Mouse (Mus musculus) CH12.LX (cell line): ENCODE measurements at regions not wholly inside any gene's neighbourhood (a gene's known extent, or its start where the extent isn't known, plus 50 kb on each side); places are given as distances from the start of the nearest gene placed in this dataset.

Experiments used
- DNase-seq: peaks from one replicate; pipeline ENCODE4 v3.0.0-alpha.2; 2013; ENCODE audit errors: extremely low read depth
- H3K27ac ChIP-seq: 2 replicates; pipeline ENCODE4 v1.5.1; 2012; ENCODE audit warnings: low read depth, mild to moderate bottlenecking, control low read depth, moderate library complexity; ENCODE audit not compliant: insufficient read depth
- H3K27me3 ChIP-seq: replicated peaks from 2 replicates; pipeline ENCODE3; 2012; ENCODE audit warnings: inconsistent platforms
- H3K36me3 ChIP-seq, 2 experiments: replicated peaks in 1 of 2; 2 replicates each; pipeline versions ENCODE3 to v1.6.1; 2012; ENCODE audit warnings: inconsistent platforms in 1 of 2, low read length in 1 of 2, mild to moderate bottlenecking in 1 of 2, mixed read lengths in 1 of 2, moderate library complexity in 1 of 2; ENCODE audit not compliant: control insufficient read depth in 1 of 2, insufficient read depth in 1 of 2
- H3K4me1 ChIP-seq, 2 experiments: 2 replicates each; pipeline ENCODE4 v1.6.1; 2012; ENCODE audit warnings: inconsistent platforms in 1 of 2, moderate library complexity in 1 of 2; ENCODE audit not compliant: insufficient read depth in 2 of 2, control insufficient read depth in 1 of 2
- H3K4me2 ChIP-seq: 2 replicates; pipeline ENCODE4 v1.6.1; 2012; ENCODE audit warnings: low read depth, mild to moderate bottlenecking, control low read depth; ENCODE audit not compliant: poor library complexity, insufficient read depth, severe bottlenecking
- H3K4me3 ChIP-seq, 3 experiments: fragments of 150-350 bp in 1 of 3; sonication (generic) in 1 of 3; replicated peaks in 1 of 3; 2 replicates each; pipeline versions ENCODE3 to v1.5.1; 2011 to 2012; ENCODE audit warnings: low read depth in 2 of 3, low read length in 2 of 3, mild to moderate bottlenecking in 2 of 3, moderate library complexity in 2 of 3, control low read depth in 1 of 3, improper control_type of control experiment in 1 of 3, inconsistent platforms in 1 of 3, mixed read lengths in 1 of 3; ENCODE audit not compliant: poor library complexity in 1 of 3
- H3K79me2 ChIP-seq: replicated peaks from 2 replicates; pipeline ENCODE4 v1.6.1; 2012; ENCODE audit warnings: mild to moderate bottlenecking, moderate library complexity; ENCODE audit not compliant: control insufficient read depth, poor library complexity, insufficient read depth, severe bottlenecking; ENCODE audit errors: extremely low read depth
- H3K9ac ChIP-seq: 2 replicates; pipeline ENCODE4 v1.6.1; 2012; ENCODE audit warnings: low read depth, mild to moderate bottlenecking, control low read depth, moderate library complexity; ENCODE audit not compliant: insufficient read depth
- H3K9me3 ChIP-seq: replicated peaks from 2 replicates; pipeline ENCODE3; 2012; ENCODE audit warnings: low read length, inconsistent platforms, mixed read lengths
- BHLHE40 ChIP-seq: IDR thresholded peaks from 2 replicates; pipeline ENCODE4 v1.6.1; 2011; ENCODE audit warnings: mild to moderate bottlenecking, low read depth, low read length, improper control_type of control experiment
- CHD1 ChIP-seq: IDR thresholded peaks from 2 replicates; pipeline ENCODE4 v1.6.1; 2012; ENCODE audit warnings: low read depth, low read length, improper control_type of control experiment, inconsistent platforms
- CTCF ChIP-seq, 2 experiments: IDR thresholded peaks in 1 of 2; conservative IDR thresholded peaks in 1 of 2; 2 replicates each; pipeline ENCODE4 v1.5.1; 2011 to 2012; ENCODE audit warnings: low read depth in 2 of 2, low read length in 2 of 2, improper control_type of control experiment in 1 of 2, inconsistent platforms in 1 of 2, mild to moderate bottlenecking in 1 of 2, moderate library complexity in 1 of 2
- E2F4 ChIP-seq: IDR thresholded peaks from 2 replicates; pipeline ENCODE4 v1.6.1; 2011; ENCODE audit warnings: low read depth, low read length, improper control_type of control experiment; ENCODE audit not compliant: insufficient replicate concordance
- ELF1 ChIP-seq: IDR thresholded peaks from 2 replicates; pipeline ENCODE4 v1.6.1; 2014; ENCODE audit warnings: low read depth, mild to moderate bottlenecking, inconsistent platforms, low read length, improper control_type of control experiment
- ETS1 ChIP-seq: conservative IDR thresholded peaks from 2 replicates; pipeline ENCODE4 v1.6.1; 2012; ENCODE audit warnings: low read depth, mild to moderate bottlenecking, inconsistent platforms, low read length, improper control_type of control experiment, moderate library complexity
- IRF4 ChIP-seq: IDR thresholded peaks from 2 replicates; pipeline ENCODE4 v1.6.1; 2014; ENCODE audit warnings: low read depth, mild to moderate bottlenecking, inconsistent platforms, low read length, improper control_type of control experiment
- JUND ChIP-seq: conservative IDR thresholded peaks from 2 replicates; pipeline ENCODE4 v1.6.1; 2011; ENCODE audit warnings: low read depth, low read length, improper control_type of control experiment
- KAT2A ChIP-seq: IDR thresholded peaks from 2 replicates; pipeline ENCODE4 v1.6.1; 2012; ENCODE audit warnings: low read length, improper control_type of control experiment, inconsistent platforms; ENCODE audit not compliant: insufficient replicate concordance
- MAX ChIP-seq: IDR thresholded peaks from 2 replicates; pipeline ENCODE4 v1.6.1; 2011; ENCODE audit warnings: low read length, improper control_type of control experiment
- MEF2A ChIP-seq: IDR thresholded peaks from 2 replicates; pipeline ENCODE4 v1.6.1; 2014; ENCODE audit warnings: low read depth, mild to moderate bottlenecking, inconsistent platforms, low read length, improper control_type of control experiment, borderline replicate concordance
- MXI1 ChIP-seq: IDR thresholded peaks from 2 replicates; pipeline ENCODE4 v1.6.1; 2011; ENCODE audit warnings: mild to moderate bottlenecking, low read depth, low read length, improper control_type of control experiment
- POLR2AphosphoS2 ChIP-seq: IDR thresholded peaks from 2 replicates; pipeline ENCODE4 v1.6.1; 2011; ENCODE audit warnings: low read depth, low read length, improper control_type of control experiment
- RCOR1 ChIP-seq: conservative IDR thresholded peaks from 2 replicates; pipeline ENCODE4 v1.6.1; 2012; ENCODE audit warnings: low read depth, mild to moderate bottlenecking, inconsistent platforms, low read length, improper control_type of control experiment
- SMC3 ChIP-seq: IDR thresholded peaks from 2 replicates; pipeline ENCODE4 v1.6.1; 2011; ENCODE audit warnings: low read depth, low read length, improper control_type of control experiment
- TBP ChIP-seq: conservative IDR thresholded peaks from 2 replicates; pipeline ENCODE4 v1.6.1; 2011; ENCODE audit warnings: low read depth, low read length, improper control_type of control experiment
- TCF12 ChIP-seq: IDR thresholded peaks from 2 replicates; pipeline ENCODE4 v1.6.1; 2014; ENCODE audit warnings: low read depth, mild to moderate bottlenecking, inconsistent platforms, low read length, improper control_type of control experiment
- USF1 ChIP-seq: IDR thresholded peaks from 2 replicates; pipeline ENCODE4 v1.6.1; 2014; ENCODE audit warnings: low read depth, mild to moderate bottlenecking, inconsistent platforms, low read length, improper control_type of control experiment
- USF2 ChIP-seq: conservative IDR thresholded peaks from 2 replicates; pipeline ENCODE4 v1.6.1; 2011; ENCODE audit warnings: low read depth, low read length, improper control_type of control experiment
- ZC3H11A ChIP-seq: IDR thresholded peaks from 2 replicates; pipeline ENCODE4 v1.6.1; 2012; ENCODE audit warnings: low read depth, mild to moderate bottlenecking, inconsistent platforms, low read length, improper control_type of control experiment
- dilution Hi-C: fragments of 300-500 bp; cut with MboI; formaldehyde crosslinking; loops from 2 replicates; pipeline ENCODE4 v1.14.3; 2020; ENCODE audit warnings: low sequenced_read_pairs; ENCODE audit not compliant: extremely low pct_unique_long_range_greater_than_20kb, extremely low pct_ligation_motif_present
- in situ Hi-C: fragments of 300-500 bp; cut with MboI; formaldehyde crosslinking; loops from 3 replicates; pipeline ENCODE4 v1.14.3; 2019; ENCODE audit warnings: low sequenced_read_pairs, low pct_ligation_motif_present, low pct_unique_long_range_greater_than_20kb, mixed read lengths

DNA sequence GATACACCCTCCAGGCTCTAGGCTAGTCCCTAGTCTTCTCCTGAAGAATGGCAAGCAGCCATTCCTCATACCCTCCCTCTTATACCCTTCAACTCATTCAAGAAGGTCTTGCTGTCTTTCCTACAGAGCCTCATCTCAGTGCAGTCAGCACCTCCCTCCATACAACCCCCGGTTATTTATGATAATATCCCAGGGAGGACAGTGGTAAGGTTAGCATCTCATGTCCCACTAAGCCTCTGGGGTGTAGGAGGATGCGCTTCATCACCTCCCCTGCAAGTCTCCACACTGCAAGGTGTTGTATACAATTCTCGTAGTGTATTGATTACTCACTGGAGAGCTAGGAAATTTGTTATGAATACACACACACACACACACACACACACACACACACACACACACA is 80.2 kb upstream of the Shisa6 start:
- H3K4me1 ChIP-seq = peaks cover 0 to 3% of the 10 kb centered on the region in 2 experiments; a peak in 1 of 4 replicates
- H3K9ac ChIP-seq = no peak overlapping the region
- peaks cover 50% of the 10 kb centered on the region for H3K27me3 ChIP-seq
- no peak for DNase-seq
- dilution Hi-C loops (no loop called here), in situ Hi-C loops (loop anchor here (25.0 kb wide), 1 partner anchor 281 kb away; no protein-coding TSS in a partner anchor)
- H3K79me2 ChIP-seq = no peaks in the 10 kb centered on the region
- H3K4me2 ChIP-seq = no peak overlapping the region
- H3K4me3 ChIP-seq = no peak overlapping the region
- TF ChIP-seq BHLHE40 (no peak), ETS1 (no peak), USF1 (no peak), CTCF (conservative IDR thresholded peaks at IDR 0.05 in 1 of 2, IDR thresholded peaks at IDR 0.05 in 1 of 2; ENCODE audit: low read depth in 2 of 2, low read length in 2 of 2) (no peak), CHD1 (no peak), TCF12 (no peak), RCOR1 (no peak), MAX (no peak), IRF4 (no peak), USF2 (no peak)
- H3K27ac ChIP-seq = no peak overlapping the region
- H3K9me3 ChIP-seq = peaks cover 3% of the 10 kb centered on the region
- H3K36me3 ChIP-seq = no peaks in the 10 kb centered on the region

DNA sequence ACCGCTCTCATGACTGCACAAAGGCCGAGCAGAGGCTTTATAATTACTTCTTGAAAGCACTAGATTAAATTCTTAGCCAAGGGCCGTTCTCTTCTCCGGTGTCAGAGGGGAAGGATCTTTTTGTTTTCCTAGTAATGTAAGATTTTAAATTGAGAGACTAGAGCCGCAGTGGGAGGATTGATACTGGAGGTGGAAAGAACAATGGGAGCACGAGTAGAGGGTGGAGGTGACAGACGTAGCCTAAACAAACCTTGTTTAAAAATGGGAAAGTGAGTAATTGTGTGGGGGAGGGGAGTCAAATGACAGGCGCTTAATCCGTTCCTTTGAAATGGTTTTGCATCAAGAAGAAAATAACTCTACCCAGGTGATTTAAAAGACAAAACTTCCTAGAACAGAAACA is 80.9 kb upstream of the Shisa6 start:
- peaks cover 51% of the 10 kb centered on the region for H3K27me3 ChIP-seq
- no peaks in the 10 kb centered on the region for H3K79me2 ChIP-seq
- peaks cover 3% of the 10 kb centered on the region for H3K9me3 ChIP-seq
- no peaks in the 10 kb centered on the region for H3K36me3 ChIP-seq
- H3K4me3 ChIP-seq = no peak overlapping the region
- no peak overlapping the region for H3K27ac ChIP-seq
- DNase-seq = no peak
- H3K9ac ChIP-seq = no peak overlapping the region
- in situ Hi-C loops = loop anchor here (25.0 kb wide), 1 partner anchor 281 kb away; no protein-coding TSS in a partner anchor
- dilution Hi-C loops = no loop called here
- no peak overlapping the region for H3K4me2 ChIP-seq
- peaks cover 0 to 3% of the 10 kb centered on the region in 2 experiments; a peak in 1 of 4 replicates for H3K4me1 ChIP-seq
- TF ChIP-seq JUND (no peak), RCOR1 (no peak), MEF2A (no peak), MXI1 (no peak), IRF4 (no peak), POLR2AphosphoS2 (no peak), KAT2A (no peak), SMC3 (no peak), ELF1 (no peak), TBP (no peak), MAX (no peak), ZC3H11A (no peak), E2F4 (no peak)
